Mouse (Mus musculus) thymus, adult 2 months (tissue): ENCODE results near the gene Fam171a2.

Source experiments
- CTCF ChIP-seq: fragments of 200-500 bp; IDR thresholded peaks from 2 replicates; pipeline ENCODE4 v1.5.1; 2012; ENCODE audit warnings: mild to moderate bottlenecking, control low read depth, low read length, moderate library complexity, borderline replicate concordance; ENCODE audit not compliant: control insufficient read depth, poor library complexity, insufficient read depth; ENCODE audit errors: extremely low read depth
- POLR2A ChIP-seq: fragments of 200-500 bp; IDR thresholded peaks from 2 replicates; pipeline ENCODE4 v1.6.1; 2012; ENCODE audit warnings: mild to moderate bottlenecking, low read length, control low read depth, moderate library complexity; ENCODE audit not compliant: control insufficient read depth, poor library complexity, insufficient read depth; ENCODE audit errors: extremely low read depth

- TF ChIP-seq CTCF (no peak), POLR2A (no peak)
These were observed 53.6 kb downstream of the Fam171a2 start for GRCm38 (mm10) chr11:102393719-102394420.
